Mouse (Mus musculus): ENCODE results near the gene Apobr. TPM values are rescaled to one million over a fixed set of nuclear protein-coding genes. Genes with fewer than 3 reads are reported as not detected.

The Apobr gene
- polyA plus RNA-seq, 1 experiment from 2014 or later, result 0.67 TPM

DNA sequence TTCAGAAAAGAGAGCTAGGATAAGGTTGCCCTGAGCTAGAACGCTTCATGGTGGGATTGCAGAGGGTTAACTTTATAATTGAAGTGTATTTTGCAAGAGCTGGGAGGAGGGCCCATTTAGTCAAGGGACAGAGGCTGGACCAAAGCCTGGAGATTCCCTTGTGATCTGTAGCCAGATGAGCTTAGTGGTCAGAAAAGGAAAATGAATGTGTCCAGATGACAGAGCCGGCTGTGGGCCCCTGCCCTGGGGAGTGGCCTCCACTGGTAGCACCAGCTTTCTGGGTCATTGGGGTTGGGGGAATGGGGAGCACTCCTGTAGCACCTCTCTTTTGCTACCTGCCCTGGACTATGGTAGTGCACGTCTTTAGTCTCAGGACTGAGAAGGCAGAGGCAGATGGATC, 22.3 kb downstream of the Apobr start:
- no peak overlapping the region for H3K27ac ChIP-seq
- no peak overlapping the region for H3K4me3 ChIP-seq
- no peak for DNase-seq (ENCODE audit: extremely low spot score, low spot score)
- H3K9me3 ChIP-seq, result no peaks in the 10 kb centered on the region
- WGBS, result 77% methylated on average over 3 of the region's 3 CpGs
- H3K4me1 ChIP-seq, result no peaks in the 10 kb centered on the region
- H3K27me3 ChIP-seq (ENCODE audit: poor library complexity, severe bottlenecking), result no peaks in the 10 kb centered on the region
- H3K36me3 ChIP-seq (replicated peaks), result no peaks in the 10 kb centered on the region

DNA sequence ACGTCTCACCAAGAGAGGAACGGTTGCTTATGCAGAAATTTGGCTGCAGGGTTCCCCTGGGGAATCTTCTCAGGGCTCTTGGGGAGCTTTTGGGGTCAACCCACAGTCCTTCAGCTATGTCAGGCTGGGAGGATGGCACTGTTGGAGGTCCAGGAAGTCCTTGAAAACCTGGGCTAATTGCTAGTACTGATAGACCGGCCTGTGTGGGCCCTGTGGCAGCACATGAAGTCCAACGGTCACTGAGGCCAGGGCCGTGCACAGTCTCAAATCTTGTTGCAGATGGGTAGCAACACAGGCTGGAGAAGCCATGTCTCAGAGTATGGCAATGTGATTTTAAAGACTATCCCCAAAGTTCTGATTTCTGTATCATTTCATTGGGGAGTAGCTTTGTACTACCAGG, 23.1 kb downstream of the Apobr start:
- no peak for DNase-seq (ENCODE audit: extremely low spot score, low spot score)
- Histone ChIP-seq H3K27ac (no peak overlapping the region), H3K27me3 (ENCODE audit: poor library complexity, severe bottlenecking) (no peaks in the 10 kb centered on the region), H3K4me3 (no peak overlapping the region), H3K4me1 (no peaks in the 10 kb centered on the region), H3K9me3 (no peaks in the 10 kb centered on the region), H3K36me3 (replicated peaks) (no peaks in the 10 kb centered on the region)
- 88% methylated on average over 5 of the region's 5 CpGs for WGBS

DNA sequence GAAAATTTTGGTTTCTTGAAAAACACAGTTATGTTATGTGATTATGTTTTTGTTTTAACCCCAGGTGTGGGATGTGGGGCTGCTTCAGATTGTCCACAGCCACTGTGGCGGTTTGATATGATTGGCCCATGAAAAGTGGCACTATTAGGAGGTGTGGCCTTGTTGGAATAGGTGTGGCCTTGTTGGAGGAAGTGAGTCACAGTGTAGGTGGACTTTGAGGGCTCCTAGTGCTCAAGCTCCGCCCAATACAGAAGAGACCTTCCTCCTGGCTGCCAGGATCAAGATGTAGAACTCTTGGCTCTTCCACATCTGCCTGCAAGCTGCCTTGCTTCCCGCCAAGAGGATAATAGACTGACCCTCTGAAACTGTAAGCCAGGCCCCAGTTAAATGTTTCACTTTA, 28.0 kb downstream of the Apobr start:
- no peak for DNase-seq (ENCODE audit: extremely low spot score, low spot score)
- 79% methylated on average over 3 of the region's 3 CpGs for WGBS
- no peaks in the 10 kb centered on the region for H3K9me3 ChIP-seq

DNA sequence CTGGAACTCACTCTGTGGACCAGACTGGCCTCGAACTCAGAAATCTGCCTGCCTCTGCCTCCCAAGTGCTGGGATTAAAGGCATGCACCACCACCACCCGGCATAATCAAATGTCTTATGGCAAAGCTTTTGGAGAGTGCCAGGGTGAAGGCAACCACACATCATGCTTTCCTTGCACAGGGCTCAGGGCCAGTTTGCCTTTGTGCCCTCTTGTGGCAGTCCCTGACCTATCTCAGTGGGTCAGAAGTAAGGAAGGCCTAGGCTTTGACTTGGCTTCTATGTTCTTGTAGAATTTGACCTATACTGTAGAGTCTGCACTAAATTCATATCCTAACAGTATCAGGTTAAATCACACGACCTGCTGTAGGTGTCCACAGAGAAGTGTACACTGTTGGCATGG, 32.0 kb downstream of the Apobr start:
- Histone ChIP-seq H3K4me3 (no peak overlapping the region), H3K9me3 (no peaks in the 10 kb centered on the region), H3K27ac (no peak overlapping the region), H3K27me3 (ENCODE audit: poor library complexity, severe bottlenecking) (no peaks in the 10 kb centered on the region), H3K36me3 (replicated peaks) (no peaks in the 10 kb centered on the region), H3K4me1 (no peaks in the 10 kb centered on the region)
- 85% methylated on average over 3 of the region's 3 CpGs for WGBS
- DNase-seq (ENCODE audit: extremely low spot score, low spot score), result no peak

More for the DNA sequence above, 28.0 kb downstream of the Apobr start:
- no peak overlapping the region for H3K27ac ChIP-seq
- H3K36me3 ChIP-seq (replicated peaks), result no peaks in the 10 kb centered on the region
- no peaks in the 10 kb centered on the region for H3K4me1 ChIP-seq
- H3K27me3 ChIP-seq (ENCODE audit: poor library complexity, severe bottlenecking), result no peaks in the 10 kb centered on the region
- no peak overlapping the region for H3K4me3 ChIP-seq

DNA sequence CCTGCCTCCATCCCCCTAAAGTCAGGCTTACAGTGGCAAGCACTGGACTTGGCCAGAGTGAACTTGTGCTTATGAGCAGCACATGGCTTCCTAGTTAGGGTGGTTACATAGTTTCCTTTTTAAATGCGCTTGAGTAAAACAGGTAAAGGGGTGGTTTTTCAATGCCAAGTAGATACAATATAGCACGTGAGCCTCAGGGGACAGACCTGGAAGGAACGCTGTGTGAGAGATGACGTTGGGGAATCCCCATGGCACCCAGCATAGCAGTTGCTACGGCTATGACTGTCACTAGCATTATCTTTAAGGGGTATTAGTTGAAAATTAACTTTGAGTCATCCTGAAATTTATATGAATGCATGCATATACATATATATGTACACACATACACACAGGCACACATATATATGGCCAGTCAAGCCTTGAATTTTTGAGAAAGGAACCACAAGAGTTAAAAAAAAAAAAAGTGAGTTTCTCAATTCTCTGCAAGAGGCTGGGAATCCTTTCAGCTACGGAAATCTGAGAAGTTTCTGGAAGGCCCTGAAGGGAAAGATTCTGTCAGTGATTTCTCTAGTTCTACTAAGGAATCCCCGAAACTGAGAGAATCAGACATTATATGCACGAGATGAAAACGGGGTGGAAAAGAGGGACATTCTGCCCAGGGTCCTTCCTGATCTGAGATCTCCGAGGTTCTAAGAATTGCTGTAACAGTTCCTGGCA, 35.0 kb downstream of the Apobr start:
- Histone ChIP-seq H3K4me3 (no peak overlapping the region), H3K4me1 (no peaks in the 10 kb centered on the region), H3K9me3 (no peaks in the 10 kb centered on the region), H3K27ac (no peak overlapping the region), H3K36me3 (replicated peaks) (no peaks in the 10 kb centered on the region), H3K27me3 (ENCODE audit: poor library complexity, severe bottlenecking) (no peaks in the 10 kb centered on the region)
- DNase-seq (ENCODE audit: extremely low spot score, low spot score), result no peak
- whole genome bisulfite sequencing, result 86% methylated on average over 10 of the region's 10 CpGs

DNA sequence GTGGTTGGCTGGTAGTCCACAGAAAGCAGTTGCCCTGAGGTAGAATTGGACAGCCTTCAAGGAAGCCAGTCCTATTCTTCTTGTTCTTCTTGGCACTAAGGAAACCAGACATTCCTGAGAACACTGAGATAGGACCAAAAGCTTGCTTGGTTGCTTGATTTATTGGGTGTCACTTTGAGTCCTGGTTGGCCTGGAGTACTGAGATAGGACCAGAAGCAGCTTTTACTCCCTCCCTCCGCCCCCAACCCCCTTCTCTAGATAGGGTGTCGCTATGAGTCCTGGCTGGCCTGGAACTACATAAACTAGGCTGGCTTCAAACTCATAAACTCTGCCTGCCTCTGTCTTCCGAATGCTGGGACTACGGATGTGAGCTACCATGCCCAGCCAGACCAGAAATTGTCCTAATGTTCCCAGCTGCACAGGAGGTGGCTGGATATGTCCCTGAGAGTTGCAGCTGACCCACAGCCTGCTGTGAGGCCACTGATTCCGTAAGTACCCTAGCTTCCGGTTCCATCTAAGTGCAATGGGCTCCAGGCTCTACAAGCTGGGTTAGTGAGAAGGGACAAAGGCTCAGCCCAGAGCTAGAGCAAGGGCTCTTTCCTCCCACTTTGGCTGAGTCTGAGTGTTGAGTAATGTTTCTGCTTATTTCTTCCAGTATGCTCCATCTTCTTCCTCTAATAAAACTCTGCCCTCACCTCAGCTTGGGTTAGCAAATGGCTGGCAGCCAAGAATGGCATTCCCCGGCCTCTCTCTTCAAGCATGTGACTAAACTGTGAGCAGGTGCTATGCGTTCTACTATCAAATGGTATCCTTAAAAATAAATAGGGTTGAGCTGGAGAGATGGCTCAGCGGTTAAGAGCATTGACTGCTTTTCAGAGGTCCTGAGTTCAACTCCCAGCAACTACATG, 37.0 kb downstream of the Apobr start:
- Histone ChIP-seq H3K36me3 (replicated peaks) (no peaks in the 10 kb centered on the region), H3K4me3 (no peak overlapping the region), H3K27ac (no peak overlapping the region), H3K9me3 (no peaks in the 10 kb centered on the region), H3K27me3 (ENCODE audit: poor library complexity, severe bottlenecking) (no peaks in the 10 kb centered on the region), H3K4me1 (peaks cover 4% of the 10 kb centered on the region; the same call in 1 of the 2 replicates)
- DNase-seq (ENCODE audit: extremely low spot score, low spot score), result no peak
- WGBS, result 83% methylated on average over 9 of the region's 9 CpGs

DNA sequence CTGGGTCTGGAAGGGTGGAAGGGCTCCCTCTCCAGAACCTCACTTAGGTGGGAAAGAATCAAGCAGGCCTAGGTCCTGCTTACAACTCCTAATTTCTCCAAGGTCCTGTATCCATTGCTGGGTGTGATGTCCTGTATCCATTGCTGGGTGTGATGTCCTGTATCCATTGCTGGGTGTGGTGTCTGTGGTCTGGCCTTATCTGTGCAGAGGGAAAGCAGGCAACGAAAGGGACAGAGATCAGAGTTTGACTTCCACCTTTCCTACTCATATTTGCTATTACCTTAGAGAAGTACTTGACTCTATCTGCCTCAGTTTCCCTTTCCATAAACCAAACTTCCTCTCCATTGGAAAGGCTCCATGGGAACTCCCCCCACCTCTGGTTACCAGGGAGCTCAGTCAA, 38.6 kb downstream of the Apobr start:
- Histone ChIP-seq H3K27me3 (ENCODE audit: poor library complexity, severe bottlenecking) (no peaks in the 10 kb centered on the region), H3K36me3 (replicated peaks) (no peaks in the 10 kb centered on the region), H3K4me1 (peaks cover 4% of the 10 kb centered on the region; the same call in 1 of the 2 replicates), H3K27ac (no peak overlapping the region), H3K9me3 (no peaks in the 10 kb centered on the region), H3K4me3 (no peak overlapping the region)
- 91% methylated on average over 1 of the region's 1 CpGs for WGBS
- DNase-seq (ENCODE audit: extremely low spot score, low spot score), result no peak

DNA sequence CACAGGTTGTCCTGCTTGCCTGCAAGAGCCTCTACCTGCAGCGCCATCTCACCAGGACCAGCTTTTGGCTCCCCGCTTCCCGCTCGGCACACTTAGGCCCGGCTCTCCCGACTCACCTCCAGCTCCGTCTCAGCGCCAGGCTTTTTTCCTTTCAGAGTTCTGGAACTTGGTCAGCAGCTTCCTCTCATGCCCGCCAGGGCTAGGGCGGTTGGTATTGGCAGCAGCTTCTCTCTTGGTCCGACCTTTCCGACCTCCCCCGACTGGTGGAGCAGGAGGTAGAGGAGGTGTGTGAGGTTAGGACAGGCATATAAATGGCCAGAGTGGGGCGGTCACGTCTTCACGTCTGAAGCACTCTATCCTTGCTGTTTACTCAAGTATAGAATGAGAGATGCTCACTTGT, 40.0 kb downstream of the Apobr start:
- WGBS, result 74% methylated on average over 16 of the region's 16 CpGs

DNA sequence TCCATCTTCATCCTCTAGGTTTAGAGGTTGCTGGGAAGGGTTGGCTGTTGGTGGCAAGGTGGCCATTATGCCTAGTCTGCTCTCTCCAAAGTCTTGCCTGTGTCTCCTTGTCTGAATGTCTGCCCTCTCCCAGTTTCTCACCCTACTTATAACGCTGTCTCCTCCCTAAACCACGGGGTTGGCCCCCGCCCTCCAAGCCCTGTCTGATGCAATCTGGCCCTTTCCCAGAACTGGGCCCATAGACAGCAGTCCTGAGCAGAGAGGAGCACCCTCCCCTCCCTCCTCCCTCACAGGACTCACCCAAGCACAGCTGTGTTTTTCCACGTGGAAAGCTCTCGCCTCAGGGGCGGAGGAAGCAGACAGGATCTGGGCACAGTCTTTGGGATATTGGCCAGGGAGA, 40.6 kb downstream of the Apobr start:
- no peak overlapping the region for H3K27ac ChIP-seq

More for the DNA sequence above, 40.0 kb downstream of the Apobr start:
- Histone ChIP-seq H3K9me3 (no peaks in the 10 kb centered on the region), H3K36me3 (replicated peaks) (no peaks in the 10 kb centered on the region), H3K27ac (no peak overlapping the region), H3K27me3 (ENCODE audit: poor library complexity, severe bottlenecking) (no peaks in the 10 kb centered on the region), H3K4me3 (no peak overlapping the region), H3K4me1 (peaks cover 4% of the 10 kb centered on the region)
- DNase-seq (ENCODE audit: extremely low spot score, low spot score), result no peak

DNA sequence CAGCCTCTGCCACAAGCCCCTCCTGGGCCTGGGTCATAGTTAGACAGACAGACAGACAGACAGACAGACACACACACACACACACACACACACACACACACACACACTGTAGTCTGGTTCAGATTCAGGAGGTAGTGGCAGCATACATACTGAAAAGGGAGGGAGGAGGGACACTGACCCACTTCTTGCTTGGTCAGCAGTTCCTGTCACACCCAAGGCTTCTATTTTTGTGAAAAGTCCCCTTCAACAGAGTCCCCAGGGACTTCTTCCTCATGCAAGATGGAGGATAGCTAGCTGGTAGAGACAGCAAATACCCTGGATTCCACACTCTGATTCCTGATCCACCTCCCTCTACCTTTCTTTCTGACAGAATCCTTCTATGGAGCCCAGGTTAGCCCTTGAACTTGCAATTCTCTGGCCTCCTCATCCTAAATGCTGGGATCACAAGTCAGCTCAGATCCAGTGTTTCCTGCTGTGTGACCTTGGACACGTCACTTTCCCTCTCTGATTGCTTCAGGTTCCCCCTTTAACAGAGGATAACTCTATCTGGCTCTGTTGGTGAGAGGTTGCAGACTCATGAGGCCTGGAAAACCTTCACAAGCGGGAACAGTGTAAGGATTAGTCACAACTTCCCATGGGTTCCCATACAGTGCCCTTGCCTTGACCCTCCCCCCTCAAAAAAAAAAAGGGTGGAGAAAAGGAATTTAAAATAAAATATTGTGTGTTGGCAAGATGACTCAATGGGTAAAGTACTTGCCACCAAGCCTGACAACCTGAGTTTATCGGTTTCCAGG, 41.3 kb downstream of the Apobr start:
- no peak overlapping the region for H3K27ac ChIP-seq
- H3K27me3 ChIP-seq (ENCODE audit: poor library complexity, severe bottlenecking), result no peaks in the 10 kb centered on the region
- WGBS, result 81% methylated on average over 3 of the region's 3 CpGs
- peaks cover 7% of the 10 kb centered on the region for H3K4me1 ChIP-seq
- H3K9me3 ChIP-seq, result no peaks in the 10 kb centered on the region
- H3K4me3 ChIP-seq, result no peak overlapping the region
- DNase-seq (ENCODE audit: extremely low spot score, low spot score), result no peak
- H3K36me3 ChIP-seq (replicated peaks), result no peaks in the 10 kb centered on the region

More for the DNA sequence above, 40.6 kb downstream of the Apobr start:
- Histone ChIP-seq H3K36me3 (replicated peaks) (no peaks in the 10 kb centered on the region), H3K9me3 (no peaks in the 10 kb centered on the region), H3K27me3 (ENCODE audit: poor library complexity, severe bottlenecking) (no peaks in the 10 kb centered on the region), H3K4me1 (peaks cover 7% of the 10 kb centered on the region), H3K4me3 (no peak overlapping the region)
- no peak for DNase-seq (ENCODE audit: extremely low spot score, low spot score)
- WGBS, result 66% methylated on average over 6 of the region's 6 CpGs

DNA sequence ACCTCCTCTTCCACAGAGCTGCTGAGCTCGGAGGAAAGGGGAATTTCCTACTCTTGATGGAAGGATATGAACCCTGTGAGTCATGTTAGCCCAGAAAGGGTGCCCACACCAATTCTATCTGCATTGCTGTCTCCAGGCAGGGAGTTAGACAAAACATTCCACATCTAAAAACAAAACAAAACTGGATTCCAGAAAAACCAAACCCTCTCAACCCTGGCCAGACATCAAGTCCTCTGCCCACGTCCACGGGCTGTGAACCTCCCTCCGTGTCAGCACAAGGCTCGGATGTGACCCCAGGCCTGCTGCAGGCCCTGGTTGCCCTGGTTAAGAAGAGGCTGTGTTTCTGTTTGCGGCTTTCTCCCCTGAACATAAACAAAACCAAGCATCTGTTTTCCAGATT, 43.4 kb downstream of the Apobr start:
- Histone ChIP-seq H3K9me3 (no peaks in the 10 kb centered on the region), H3K4me3 (no peak overlapping the region), H3K4me1 (peaks cover 7% of the 10 kb centered on the region), H3K27me3 (ENCODE audit: poor library complexity, severe bottlenecking) (no peaks in the 10 kb centered on the region), H3K36me3 (replicated peaks) (no peaks in the 10 kb centered on the region), H3K27ac (no peak overlapping the region)
- WGBS, result 80% methylated on average over 6 of the region's 6 CpGs
- no peak for DNase-seq (ENCODE audit: extremely low spot score, low spot score)

DNA sequence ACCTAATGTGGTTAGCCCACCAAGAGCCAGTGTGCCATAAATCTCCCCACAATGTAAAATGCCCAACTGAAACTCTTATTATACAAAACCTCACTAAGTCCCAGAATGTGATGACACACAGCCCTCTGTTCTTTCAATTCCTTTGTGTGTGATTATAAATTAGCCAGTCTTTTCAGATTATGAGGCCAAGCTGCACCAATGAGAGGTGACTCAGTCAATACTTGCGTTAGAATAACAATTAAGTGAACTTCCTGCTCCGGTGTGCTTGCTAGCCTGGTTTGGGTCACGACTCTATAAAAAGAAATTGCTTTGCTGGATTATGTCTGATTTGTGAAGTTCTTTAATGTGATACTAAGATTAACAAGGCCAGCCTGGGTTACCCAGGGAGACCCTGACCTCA, 45.2 kb downstream of the Apobr start:
- 62% methylated on average over 3 of the region's 3 CpGs for WGBS
- peaks cover 7% of the 10 kb centered on the region for H3K4me1 ChIP-seq
- H3K27me3 ChIP-seq (ENCODE audit: poor library complexity, severe bottlenecking), result no peaks in the 10 kb centered on the region
- no peaks in the 10 kb centered on the region for H3K36me3 ChIP-seq (replicated peaks)
- H3K4me3 ChIP-seq, result no peak overlapping the region
- no peak overlapping the region for H3K27ac ChIP-seq
- DNase-seq (ENCODE audit: extremely low spot score, low spot score), result no peak
- H3K9me3 ChIP-seq, result no peaks in the 10 kb centered on the region
